Mouse (Mus musculus) layer of hippocampus, postnatal 14 days (tissue): ENCODE measurements around the gene Hap1. TPM values are rescaled to one million over a fixed set of nuclear protein-coding genes. Genes with fewer than 3 reads are reported as not detected.
"Not testable (repeated sequence)": the region's sequence is repeated elsewhere in the genome, so short reads cannot be mapped to it uniquely, and the experiment has no call there.

Experiments
- DNase-seq, 2 experiments: peaks; one replicate each; pipeline ENCODE4 v3.0.0; 2021 to 2022; ENCODE audit warnings: low spot score in 2 of 2, mixed read lengths in 1 of 2
- total RNA-seq, 2 experiments: library from RNA; stranded (reverse); gene quantifications; 2 replicates each; pipeline ENCODE4 v1.2.3; 2021

Hap1 gene
- total RNA-seq, 2 experiments from 2014 or later, result 110 to 123 TPM

DNA sequence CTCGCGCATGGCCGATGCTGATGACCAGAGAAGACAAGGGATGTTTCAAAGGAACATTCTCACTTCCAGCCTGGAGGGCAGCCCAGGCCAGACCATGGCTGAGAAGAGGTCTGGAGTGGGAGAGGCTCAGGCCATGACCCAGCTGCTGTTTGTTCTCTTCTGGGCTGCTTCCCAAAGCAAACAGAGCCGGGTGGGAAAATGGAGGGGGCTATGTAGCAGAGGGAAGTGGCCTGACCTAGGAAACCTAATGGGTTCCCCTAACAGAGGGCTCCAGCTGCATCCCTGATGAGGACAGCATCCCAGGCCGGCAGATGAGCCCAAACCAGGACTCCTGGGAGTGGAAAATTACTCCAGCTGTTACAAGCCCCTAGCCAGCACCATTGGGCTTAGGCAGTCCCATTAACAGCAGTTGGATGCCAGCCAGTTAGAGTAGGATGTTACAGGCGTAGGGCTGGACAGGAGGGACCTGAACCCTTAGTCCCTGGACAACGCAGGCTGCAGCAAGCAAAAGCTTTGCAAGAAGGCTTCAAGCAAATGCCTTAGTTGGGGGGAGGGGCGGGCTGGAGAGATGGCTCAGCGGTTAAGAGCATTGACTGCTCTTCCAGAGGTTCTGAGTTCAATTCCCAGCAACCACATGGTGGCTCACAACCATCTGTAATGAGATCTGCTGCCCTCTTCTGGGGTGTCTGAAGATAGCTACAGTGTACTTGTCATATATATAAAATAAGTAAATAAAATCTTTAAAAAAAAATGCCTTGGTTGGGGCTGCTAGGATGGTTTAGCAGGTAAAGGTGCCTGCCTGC is 35.4 kb upstream of the Hap1 start:
- DNase-seq, result no peak

DNA sequence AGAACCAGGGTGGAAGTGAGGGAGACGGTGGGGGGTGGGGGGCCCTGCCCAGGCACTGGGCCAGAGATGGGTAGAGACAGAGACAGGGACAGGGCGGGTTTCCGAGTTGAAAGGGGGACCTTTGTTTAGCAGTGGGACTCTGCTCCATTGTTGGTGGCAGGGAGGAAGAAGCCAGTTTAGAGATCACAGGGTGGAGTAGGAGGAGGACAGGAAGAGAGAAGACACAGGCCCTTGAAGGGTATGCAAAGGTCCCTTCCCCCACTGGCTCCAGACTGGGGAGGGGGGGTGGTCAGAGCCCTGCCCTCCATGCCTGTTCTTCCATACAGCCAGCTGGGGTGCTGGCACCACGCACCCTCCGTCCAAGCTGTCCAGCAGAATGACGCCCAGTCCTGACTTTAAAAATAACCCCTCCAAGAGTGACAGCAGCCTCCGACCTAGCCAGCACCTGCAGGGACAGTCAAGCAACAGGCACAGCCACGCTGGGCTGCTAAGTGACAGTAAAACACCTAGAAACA is 34.1 kb upstream of the Hap1 start:
- no peak for DNase-seq

GRCm38 (mm10) chr11:100388588-100388987 is 32.7 kb upstream of the Hap1 start:
- DNase-seq, result no peak

DNA sequence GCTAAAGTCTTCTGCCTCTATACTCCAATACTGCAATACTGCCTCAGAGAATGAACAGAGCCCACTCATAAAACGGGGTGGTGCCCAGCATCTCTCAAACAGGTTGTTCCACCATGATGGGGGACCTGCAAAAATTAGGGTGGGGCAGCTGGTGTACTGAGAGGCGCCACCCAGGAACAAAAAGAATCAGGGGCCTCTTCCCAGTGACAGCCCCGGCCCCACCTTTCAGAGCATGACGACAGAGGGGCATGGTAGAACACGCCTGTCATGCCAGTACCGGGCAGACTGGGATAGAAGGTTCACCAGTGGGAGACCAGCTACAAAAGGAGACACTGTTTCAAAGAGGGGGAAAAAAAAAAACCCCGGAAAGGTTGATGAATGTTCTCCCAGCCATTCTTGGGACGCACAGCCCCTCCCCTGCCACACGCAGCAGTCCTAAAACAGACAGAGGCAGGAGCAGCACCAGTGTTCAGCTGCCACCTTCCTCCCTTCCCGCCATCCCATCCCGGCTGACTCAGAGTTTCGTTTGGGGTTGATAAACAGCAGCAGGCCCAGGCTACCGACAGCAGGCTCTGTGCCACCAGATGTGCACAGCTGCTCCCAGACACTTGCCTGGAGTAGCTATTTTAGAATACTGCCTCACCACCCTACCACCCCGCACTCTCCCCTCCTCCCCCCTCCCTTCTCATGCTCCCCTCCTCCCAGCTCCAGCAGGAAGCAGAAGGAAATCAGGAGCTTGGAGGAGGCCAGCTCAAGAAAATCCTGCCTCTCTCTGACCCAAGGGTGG is 31.9 kb upstream of the Hap1 start:
- no peak for DNase-seq

DNA sequence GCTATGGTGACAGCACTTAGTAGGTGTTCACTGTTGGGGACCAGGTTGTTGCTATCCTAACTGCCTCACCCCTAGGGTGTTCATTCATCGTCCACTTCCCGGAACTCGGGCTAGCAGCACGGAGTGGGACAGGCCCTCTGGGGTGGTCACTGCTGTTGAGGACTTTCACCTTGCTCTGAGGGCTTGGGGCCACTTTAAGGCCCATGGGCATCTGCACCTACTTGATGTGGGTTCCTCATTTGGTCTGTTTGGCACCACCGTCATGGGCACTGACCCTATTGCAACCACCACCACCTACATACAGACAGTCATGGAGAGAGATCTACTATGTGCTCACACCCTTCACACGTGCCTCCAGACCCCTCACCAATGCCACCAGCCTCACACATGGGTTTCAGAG is 31.2 kb upstream of the Hap1 start:
- no peak for DNase-seq

GRCm38 (mm10) chr11:100386586-100386985 is 30.7 kb upstream of the Hap1 start:
- DNase-seq, result no peak

GRCm38 (mm10) chr11:100385016-100385415 is 29.1 kb upstream of the Hap1 start:
- DNase-seq, result no peak

- no peak for DNase-seq
These were observed 26.8 kb upstream of the Hap1 start for GRCm38 (mm10) chr11:100382682-100383081.

- no peak for DNase-seq
These were observed 23.4 kb upstream of the Hap1 start for GRCm38 (mm10) chr11:100379311-100379710.

DNA sequence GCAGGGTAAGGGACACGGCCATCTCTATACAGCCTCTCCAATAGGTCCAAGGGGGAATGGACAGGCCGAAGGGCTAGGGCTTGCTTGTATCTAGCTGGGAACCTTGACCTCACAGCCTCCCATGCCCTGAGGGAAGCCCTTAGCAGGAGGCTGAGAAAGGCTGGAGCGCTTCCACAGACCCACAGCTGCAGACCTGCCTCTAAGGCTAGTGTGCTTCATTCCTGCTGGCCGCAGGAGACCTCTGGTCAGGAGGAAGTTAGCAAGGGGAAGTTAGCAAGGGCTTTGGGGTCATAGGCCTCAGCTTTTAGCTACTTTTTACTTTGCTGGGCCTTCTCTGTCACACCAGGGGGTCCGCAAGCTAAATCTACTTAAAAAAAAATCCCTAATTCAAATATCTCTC is 22.5 kb upstream of the Hap1 start:
- DNase-seq, result no peak

- DNase-seq, result no peak
These were observed 22.1 kb upstream of the Hap1 start for GRCm38 (mm10) chr11:100377989-100378388.

GRCm38 (mm10) chr11:100376746-100377389 is 20.9 kb upstream of the Hap1 start:
- DNase-seq, result no peak

DNA sequence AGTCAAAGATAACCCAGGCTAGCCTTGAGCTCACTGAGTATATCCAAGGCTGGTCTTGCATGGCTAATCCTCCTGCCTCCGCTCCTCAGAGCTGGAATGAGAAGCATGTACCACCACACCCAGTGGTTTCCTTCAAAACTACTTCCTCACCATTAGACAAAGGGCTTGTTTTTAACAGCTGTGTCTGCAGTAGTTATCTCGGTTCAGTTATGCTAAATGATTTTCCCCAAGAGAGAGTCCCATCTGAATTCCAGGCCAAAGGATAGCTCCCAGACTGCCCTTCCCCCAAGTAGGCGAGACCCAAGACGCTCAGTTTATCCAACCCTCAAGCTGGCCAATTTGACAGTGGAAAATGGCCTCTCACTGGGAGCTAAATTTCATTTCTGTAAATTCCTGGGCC is 20.1 kb upstream of the Hap1 start:
- no peak for DNase-seq

- DNase-seq, result no peak
These were observed 19.2 kb upstream of the Hap1 start for GRCm38 (mm10) chr11:100375127-100375526.

- no peak for DNase-seq
These were observed 16.1 kb upstream of the Hap1 start for GRCm38 (mm10) chr11:100371981-100372558.

- no peak for DNase-seq
These were observed 13.9 kb upstream of the Hap1 start for GRCm38 (mm10) chr11:100369822-100370221.

DNA sequence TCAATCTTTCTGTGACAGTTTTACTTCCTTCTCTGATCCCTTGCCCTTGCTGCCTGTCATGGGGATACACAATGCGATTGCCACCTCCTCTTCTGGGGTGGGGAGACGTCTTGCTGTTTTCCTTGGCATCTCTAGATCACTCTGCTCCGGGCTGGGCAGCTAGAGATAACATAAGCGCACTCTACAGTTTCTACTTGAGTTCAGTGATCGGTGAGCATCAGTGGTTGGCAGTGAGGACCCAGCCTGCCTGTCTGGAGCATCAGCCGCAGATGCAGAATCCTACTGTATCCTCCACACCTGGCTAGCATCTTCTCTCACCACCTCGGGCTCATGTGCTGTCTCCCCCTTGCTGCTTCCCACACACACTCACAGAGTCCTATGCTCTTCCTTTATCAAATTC is 13.2 kb upstream of the Hap1 start:
- DNase-seq, result no peak

DNA sequence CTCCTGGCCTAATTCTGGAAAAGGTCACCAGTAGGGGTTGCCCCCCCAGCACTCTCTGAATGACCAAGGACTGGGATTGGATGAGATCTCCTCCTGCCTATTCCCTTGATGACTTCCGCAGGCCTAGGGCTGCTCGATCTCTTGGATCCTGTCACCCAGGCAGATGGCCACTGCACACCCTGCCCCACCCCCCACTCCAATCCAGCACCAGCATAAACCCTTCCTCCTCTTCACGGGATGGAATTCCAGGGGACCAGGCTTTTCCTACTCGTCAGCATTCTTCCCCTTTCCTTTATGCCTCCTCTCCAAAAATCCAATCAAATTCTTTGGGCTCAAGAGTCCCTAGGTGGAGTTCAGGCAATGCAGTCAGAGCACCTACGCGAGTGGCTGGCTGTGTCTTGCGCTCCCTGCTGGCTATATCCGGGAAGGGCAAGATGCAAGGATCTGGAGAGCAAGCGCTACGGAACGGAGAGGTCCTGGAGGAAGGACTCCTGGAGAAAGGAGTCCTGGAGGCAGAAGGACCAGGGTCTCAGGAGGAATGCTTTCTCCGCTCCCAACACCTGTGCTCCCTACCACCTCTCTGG is 7.1 kb upstream of the Hap1 start:
- DNase-seq, result peak; percentile 54 to 60

DNA sequence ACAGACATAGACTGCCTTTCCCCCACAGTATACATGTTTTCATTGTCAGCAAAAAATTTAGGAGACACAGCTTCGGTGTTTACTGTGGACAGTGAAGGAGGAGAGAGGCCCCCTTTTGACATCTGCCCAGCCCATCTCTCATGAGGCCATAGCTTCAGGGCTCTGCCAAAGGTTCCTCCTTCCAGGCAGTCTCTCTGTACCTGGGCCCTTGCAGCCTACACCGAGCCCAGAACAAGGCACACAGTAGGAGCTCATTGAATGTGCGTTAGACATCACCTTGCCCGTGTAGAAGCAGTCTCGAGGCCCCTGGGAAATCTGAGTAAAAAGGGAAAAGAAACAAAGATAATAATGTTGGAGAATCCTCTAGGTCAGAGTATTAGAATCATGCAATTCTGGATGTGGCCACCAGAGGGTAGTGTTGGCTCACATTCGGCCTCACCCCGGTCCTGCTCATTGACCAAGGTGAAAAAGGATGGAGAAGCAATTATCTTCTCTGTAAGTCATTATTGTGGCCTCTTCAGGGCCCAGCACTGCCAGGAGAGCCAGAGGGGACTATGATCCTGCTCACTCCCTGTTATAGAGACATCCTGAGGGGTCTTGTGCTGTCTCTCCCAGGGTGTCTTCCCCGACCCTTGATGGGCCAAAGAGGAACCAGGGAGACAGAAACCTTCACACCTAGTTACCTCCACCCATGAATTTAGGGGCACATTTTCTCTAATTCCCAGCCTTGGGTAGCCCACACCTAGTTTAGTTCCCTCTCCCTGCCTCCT is 6.5 kb upstream of the Hap1 start:
- peak; percentile 78 to 79 for DNase-seq

GRCm38 (mm10) chr11:100361059-100361458 is 5.1 kb upstream of the Hap1 start:
- DNase-seq, result not testable (repeated sequence)
